Mouse (Mus musculus): Measurements from ENCODE around the gene Ntsr2. TPM values are rescaled to one million over a fixed set of nuclear protein-coding genes. Genes with fewer than 3 reads are reported as not detected.
A peak's percentile ranks its signal among the peaks of the same experiment; 100 is the strongest.

The Ntsr2 gene
- polyA plus RNA-seq (2012; rRNA removed): 0.36 and 3.0 TPM in 2 replicates

DNA sequence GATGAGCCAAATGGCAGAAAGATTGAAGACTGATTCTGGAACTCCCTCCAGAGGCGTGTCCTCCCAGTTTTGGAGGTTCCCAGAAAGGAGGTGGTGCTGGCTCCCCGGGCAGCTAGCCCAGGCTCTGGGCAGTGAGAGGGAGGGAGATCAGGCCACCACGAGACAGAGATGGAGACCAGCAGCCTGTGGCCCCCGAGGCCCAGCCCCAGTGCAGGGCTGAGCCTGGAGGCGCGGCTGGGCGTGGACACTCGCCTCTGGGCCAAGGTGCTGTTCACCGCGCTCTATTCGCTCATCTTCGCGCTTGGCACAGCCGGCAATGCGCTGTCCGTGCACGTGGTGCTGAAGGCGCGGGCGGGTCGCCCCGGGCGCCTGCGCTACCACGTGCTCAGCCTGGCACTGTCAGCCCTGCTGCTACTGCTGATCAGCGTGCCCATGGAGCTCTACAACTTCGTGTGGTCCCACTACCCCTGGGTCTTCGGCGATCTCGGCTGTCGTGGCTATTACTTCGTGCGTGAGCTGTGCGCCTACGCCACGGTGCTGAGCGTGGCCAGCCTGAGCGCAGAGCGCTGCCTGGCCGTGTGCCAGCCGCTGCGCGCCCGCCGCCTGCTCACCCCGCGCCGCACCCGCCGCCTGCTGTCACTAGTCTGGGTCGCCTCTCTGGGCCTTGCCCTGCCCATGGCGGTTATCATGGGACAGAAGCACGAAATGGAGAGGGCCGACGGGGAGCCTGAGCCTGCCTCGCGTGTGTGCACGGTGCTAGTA lies at the start of gene Ntsr2:
Gene Ntsr2, plus strand, starts transcription at position 51 of the 762 bp plus-strand sequence.
- H3K4me1 ChIP-seq (replicated peaks; ENCODE audit: control insufficient read depth, insufficient read depth, low read length): no peaks in the 10 kb centered on the region
- H3K36me3 ChIP-seq (ENCODE audit: control insufficient read depth, insufficient read depth, low read length): no peaks in the 10 kb centered on the region
- WGBS: 13% methylated on average over 58 of the region's 58 CpGs
- no peak within 1 kb of the TSS for H3K27ac ChIP-seq (ENCODE audit: control insufficient read depth, insufficient read depth, low read length)
- peak; percentile 47 for DNase-seq
- TF ChIP-seq POLR2A (IDR thresholded peaks at IDR 0.05; ENCODE audit: control insufficient read depth, extremely low read depth, insufficient read depth, low read length, poor library complexity): no peak
- TF ChIP-seq CTCF (IDR thresholded peaks at IDR 0.05; ENCODE audit: borderline replicate concordance, control insufficient read depth, extremely low read depth, insufficient read depth, low read length, poor library complexity): 0 out of 2 replicates have a peak, but pooled peaks have one; percentile 24
- no peak within 1 kb of the TSS for H3K4me3 ChIP-seq (ENCODE audit: control insufficient read depth, insufficient read depth, low read length)
- H3K27me3 ChIP-seq (ENCODE audit: control insufficient read depth, insufficient read depth, low read length): no peaks in the 10 kb centered on the region; the same call in 1 of the 2 replicates

DNA sequence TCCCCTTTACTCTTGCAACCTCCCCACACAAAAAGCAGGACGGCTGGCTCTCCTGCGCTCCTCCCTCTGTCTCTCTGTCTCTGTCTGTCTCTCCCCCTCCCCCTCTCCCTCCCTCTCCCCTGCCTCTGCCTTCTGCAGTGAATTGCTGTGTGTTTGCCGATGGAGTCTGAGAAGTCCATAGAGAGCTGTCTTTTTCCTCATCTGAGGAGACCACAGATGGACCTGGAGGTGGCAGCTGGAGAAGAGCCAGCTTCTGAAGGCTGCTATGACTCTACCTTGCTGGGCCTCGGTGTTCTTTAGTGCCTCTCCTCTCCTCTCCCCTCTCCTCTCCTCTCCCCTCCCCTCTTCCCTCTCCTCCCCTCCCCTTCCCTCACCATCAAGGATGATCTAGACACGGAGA lies 47.6 kb upstream of the Ntsr2 start:
- WGBS: 75% methylated on average over 5 of the region's 5 CpGs
- no peak overlapping the region for H3K27ac ChIP-seq (ENCODE audit: control insufficient read depth, insufficient read depth, low read length)
- no peaks in the 10 kb centered on the region for H3K36me3 ChIP-seq (ENCODE audit: control insufficient read depth, insufficient read depth, low read length)
- no peak overlapping the region for H3K4me3 ChIP-seq (ENCODE audit: control insufficient read depth, insufficient read depth, low read length)
- H3K27me3 ChIP-seq (ENCODE audit: control insufficient read depth, insufficient read depth, low read length): no peaks in the 10 kb centered on the region
- TF ChIP-seq CTCF (IDR thresholded peaks at IDR 0.05; ENCODE audit: borderline replicate concordance, control insufficient read depth, extremely low read depth, insufficient read depth, low read length, poor library complexity) (no peak), POLR2A (IDR thresholded peaks at IDR 0.05; ENCODE audit: control insufficient read depth, extremely low read depth, insufficient read depth, low read length, poor library complexity) (no peak)
- no peak for DNase-seq
- no peaks in the 10 kb centered on the region for H3K4me1 ChIP-seq (replicated peaks; ENCODE audit: control insufficient read depth, insufficient read depth, low read length)

DNA sequence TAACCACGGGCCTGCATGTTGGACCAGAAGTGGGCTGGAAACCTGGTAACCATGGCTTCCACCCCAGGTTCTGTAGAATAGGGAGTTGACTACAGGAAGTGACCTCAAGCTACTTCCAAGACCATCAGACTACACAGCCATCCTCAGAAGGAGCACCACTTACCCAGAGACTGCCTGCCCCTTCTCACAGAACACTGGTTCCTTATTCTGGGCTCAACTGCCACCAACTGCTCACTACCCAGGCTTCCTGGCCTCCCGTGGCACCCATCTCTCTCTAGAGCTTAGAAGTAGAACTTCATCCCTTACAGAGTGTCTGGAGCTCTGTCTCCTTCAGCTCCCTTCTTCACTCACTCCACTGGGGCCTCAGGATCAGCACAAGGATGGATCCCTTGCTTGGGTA lies 42.2 kb upstream of the Ntsr2 start, which contains the start of gene Lpin1:
Gene Lpin1, minus strand, starts transcription at position 31 of the 400 bp plus-strand sequence.
- Histone ChIP-seq H3K4me3 (ENCODE audit: control insufficient read depth, insufficient read depth, low read length) (no peak within 1 kb of the TSS), H3K27me3 (ENCODE audit: control insufficient read depth, insufficient read depth, low read length) (no peaks in the 10 kb centered on the region), H3K36me3 (ENCODE audit: control insufficient read depth, insufficient read depth, low read length) (no peaks in the 10 kb centered on the region), H3K4me1 (replicated peaks; ENCODE audit: control insufficient read depth, insufficient read depth, low read length) (no peaks in the 10 kb centered on the region), H3K27ac (ENCODE audit: control insufficient read depth, insufficient read depth, low read length) (no peak within 1 kb of the TSS)
- DNase-seq: no peak
- WGBS: 39% methylated on average over 2 of the region's 2 CpGs
- TF ChIP-seq POLR2A (IDR thresholded peaks at IDR 0.05; ENCODE audit: control insufficient read depth, extremely low read depth, insufficient read depth, low read length, poor library complexity) (no peak), CTCF (IDR thresholded peaks at IDR 0.05; ENCODE audit: borderline replicate concordance, control insufficient read depth, extremely low read depth, insufficient read depth, low read length, poor library complexity) (no peak)

DNA sequence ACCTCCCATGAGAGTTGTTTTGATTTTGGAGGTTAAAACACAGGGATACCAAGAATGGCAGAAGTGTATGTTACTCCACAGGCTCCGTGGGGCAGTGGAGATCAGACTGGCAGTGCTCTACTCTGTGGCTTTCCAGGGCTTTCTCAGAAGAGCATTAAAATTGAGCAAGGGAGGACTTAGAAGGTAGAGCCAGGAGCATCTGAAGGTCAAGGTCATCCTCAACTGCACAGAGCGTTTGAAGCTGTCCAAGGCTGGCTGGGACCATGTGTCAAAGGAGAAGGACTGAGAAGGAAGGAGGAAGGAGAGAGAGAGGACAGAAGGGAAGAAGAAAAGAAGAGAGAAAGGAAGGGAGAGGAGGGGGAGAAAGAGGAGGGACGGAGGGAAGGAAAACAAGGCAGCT lies 38.6 kb upstream of the Ntsr2 start:
- H3K27ac ChIP-seq (ENCODE audit: control insufficient read depth, insufficient read depth, low read length): no peak overlapping the region
- no peak for TF ChIP-seq CTCF (IDR thresholded peaks at IDR 0.05; ENCODE audit: borderline replicate concordance, control insufficient read depth, extremely low read depth, insufficient read depth, low read length, poor library complexity)
- H3K27me3 ChIP-seq (ENCODE audit: control insufficient read depth, insufficient read depth, low read length): no peaks in the 10 kb centered on the region
- no peak for DNase-seq
- no peak overlapping the region for H3K4me3 ChIP-seq (ENCODE audit: control insufficient read depth, insufficient read depth, low read length)
- WGBS: 65% methylated on average over 3 of the region's 3 CpGs
- no peaks in the 10 kb centered on the region for H3K36me3 ChIP-seq (ENCODE audit: control insufficient read depth, insufficient read depth, low read length)
- H3K4me1 ChIP-seq (replicated peaks; ENCODE audit: control insufficient read depth, insufficient read depth, low read length): no peaks in the 10 kb centered on the region

DNA sequence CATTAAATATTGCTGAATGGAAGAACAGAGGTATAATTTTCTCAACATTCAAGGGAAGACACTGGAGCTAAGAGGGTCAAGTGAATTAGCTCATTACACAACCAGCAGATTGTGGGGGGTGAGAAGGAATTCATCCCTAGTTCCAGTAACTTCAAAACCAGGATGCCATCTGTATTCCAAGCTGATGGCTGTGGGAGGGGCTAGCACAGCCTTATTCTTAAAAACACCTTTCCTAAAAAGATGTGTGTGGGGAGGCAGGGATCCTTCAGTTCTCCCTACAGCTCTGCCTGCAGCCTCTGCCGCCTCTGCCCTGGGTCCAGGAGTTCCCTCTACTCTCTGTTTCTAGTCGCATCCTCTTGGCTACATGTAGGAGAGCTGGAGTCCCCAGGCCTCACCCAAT lies 37.4 kb upstream of the Ntsr2 start:
- Histone ChIP-seq H3K27ac (ENCODE audit: control insufficient read depth, insufficient read depth, low read length) (no peak overlapping the region), H3K27me3 (ENCODE audit: control insufficient read depth, insufficient read depth, low read length) (no peaks in the 10 kb centered on the region), H3K4me1 (replicated peaks; ENCODE audit: control insufficient read depth, insufficient read depth, low read length) (no peaks in the 10 kb centered on the region), H3K36me3 (ENCODE audit: control insufficient read depth, insufficient read depth, low read length) (no peaks in the 10 kb centered on the region), H3K4me3 (ENCODE audit: control insufficient read depth, insufficient read depth, low read length) (no peak overlapping the region)
- TF ChIP-seq CTCF (IDR thresholded peaks at IDR 0.05; ENCODE audit: borderline replicate concordance, control insufficient read depth, extremely low read depth, insufficient read depth, low read length, poor library complexity) (no peak), POLR2A (IDR thresholded peaks at IDR 0.05; ENCODE audit: control insufficient read depth, extremely low read depth, insufficient read depth, low read length, poor library complexity) (no peak)
- 92% methylated on average over 2 of the region's 2 CpGs for WGBS
- no peak for DNase-seq

DNA sequence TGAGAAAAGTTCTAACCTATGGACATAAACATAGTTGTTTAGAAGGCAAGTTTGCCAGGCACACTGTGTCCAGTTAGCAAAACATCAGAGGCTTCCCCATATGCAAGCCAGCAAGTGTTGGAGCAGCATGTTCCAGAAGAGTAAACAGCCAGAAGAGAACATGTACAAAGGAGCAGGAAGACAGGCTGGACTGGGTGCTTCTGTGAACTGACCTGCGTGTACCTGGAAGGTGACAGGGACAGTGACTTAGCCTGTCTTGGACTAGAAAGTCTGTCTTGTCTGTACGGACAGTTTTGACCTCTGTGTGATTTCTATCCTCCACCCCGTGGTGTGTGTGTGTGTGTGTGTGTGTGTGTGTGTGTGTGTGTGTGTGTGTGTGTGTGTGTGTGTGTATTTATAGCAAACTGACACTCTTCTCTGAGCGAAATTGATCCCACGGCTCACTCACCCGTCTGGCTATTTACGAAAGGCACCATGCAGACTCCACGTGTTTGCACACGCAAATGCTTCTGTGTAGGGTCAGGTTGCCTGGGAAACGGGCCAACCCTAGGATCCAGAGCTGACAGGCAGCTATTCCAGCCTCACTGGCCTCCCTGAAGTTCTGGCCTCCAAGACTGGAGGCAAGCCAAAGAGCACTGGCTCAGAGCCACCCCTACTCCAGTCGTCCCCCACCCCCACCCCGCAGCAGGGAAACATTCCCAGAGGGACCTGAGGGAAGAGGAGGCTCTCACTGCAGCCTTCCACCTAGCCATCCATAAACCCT lies 34.5 kb upstream of the Ntsr2 start:
- H3K27ac ChIP-seq (ENCODE audit: control insufficient read depth, insufficient read depth, low read length): no peak overlapping the region
- no peaks in the 10 kb centered on the region for H3K4me1 ChIP-seq (replicated peaks; ENCODE audit: control insufficient read depth, insufficient read depth, low read length)
- TF ChIP-seq POLR2A (IDR thresholded peaks at IDR 0.05; ENCODE audit: control insufficient read depth, extremely low read depth, insufficient read depth, low read length, poor library complexity): no peak
- no peak for DNase-seq
- no peak overlapping the region for H3K4me3 ChIP-seq (ENCODE audit: control insufficient read depth, insufficient read depth, low read length)
- no peaks in the 10 kb centered on the region for H3K27me3 ChIP-seq (ENCODE audit: control insufficient read depth, insufficient read depth, low read length)
- WGBS: 88% methylated on average over 12 of the region's 12 CpGs
- H3K36me3 ChIP-seq (ENCODE audit: control insufficient read depth, insufficient read depth, low read length): no peaks in the 10 kb centered on the region
